Mouse (Mus musculus) G1E (cell line): ENCODE results near the gene Acox1.

Source experiments
- CTCF ChIP-seq: IDR thresholded peaks from 2 replicates; pipeline ENCODE4 v1.5.1; 2012; ENCODE audit warnings: low read depth, low read length, inconsistent platforms, mixed read lengths
- GATA1 ChIP-seq: IDR thresholded peaks from 2 replicates; pipeline ENCODE4 v1.6.1; 2012; ENCODE audit warnings: borderline replicate concordance, low read length, inconsistent platforms, mixed read lengths
- POLR2AphosphoS5 ChIP-seq: IDR thresholded peaks from 2 replicates; pipeline ENCODE4 v1.6.1; 2012; ENCODE audit warnings: low read depth, low read length, inconsistent platforms; ENCODE audit not compliant: insufficient replicate concordance
- TAL1 ChIP-seq: conservative IDR thresholded peaks from 2 replicates; pipeline ENCODE4 v1.6.1; 2012; ENCODE audit warnings: low read depth, low read length, inconsistent platforms, mixed read lengths

DNA sequence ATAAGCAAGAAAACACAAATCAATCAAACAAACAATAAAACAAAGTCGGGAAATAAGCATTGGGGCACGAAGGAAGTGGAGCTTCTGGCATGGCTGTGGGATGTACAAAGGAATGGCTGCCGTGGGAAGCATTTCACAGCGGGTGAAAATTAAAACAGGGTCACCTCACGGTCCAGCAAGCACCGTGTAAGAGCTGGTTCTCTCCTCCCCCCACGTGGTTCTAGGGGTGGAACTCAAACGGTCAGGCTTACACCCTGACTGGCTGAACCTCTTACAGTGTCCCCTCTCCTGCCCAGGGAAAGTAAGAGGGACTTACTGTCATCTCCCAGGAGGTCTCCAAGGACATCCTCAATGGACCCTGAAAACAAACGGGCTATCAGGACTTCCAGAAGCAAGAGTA, 35.8 kb downstream of the Acox1 start:
- TF ChIP-seq CTCF = no peak
- TF ChIP-seq TAL1 = no peak
- no peak for TF ChIP-seq GATA1
- TF ChIP-seq POLR2AphosphoS5 = no peak
